Mouse (Mus musculus) ES-E14 (cell line): ENCODE data around the gene Gbgt1. TPM values are rescaled to one million over a fixed set of nuclear protein-coding genes. Genes with fewer than 3 reads are reported as not detected.

ENCODE experiments used
- DNase-seq: peaks from one replicate; pipeline ENCODE4 v3.0.0-alpha.2; 2013; ENCODE audit warnings: low read depth, low spot score
- H3K27ac ChIP-seq: 2 replicates; pipeline ENCODE4 v1.5.1; 2012; ENCODE audit warnings: low read depth, mild to moderate bottlenecking, low read length, moderate library complexity, mixed read lengths; ENCODE audit not compliant: poor library complexity, insufficient read depth, severe bottlenecking
- H3K36me3 ChIP-seq: 2 replicates; pipeline ENCODE4 v1.6.1; 2012; ENCODE audit warnings: mild to moderate bottlenecking, low read length, moderate library complexity, mixed read lengths; ENCODE audit not compliant: control insufficient read depth, poor library complexity, insufficient read depth, severe bottlenecking
- H3K4me1 ChIP-seq, 2 experiments: fragments of 150-350 bp in 1 of 2; sonication (generic) in 1 of 2; 2 replicates each; pipeline ENCODE4 v1.6.1; 2012; ENCODE audit warnings: low read length in 2 of 2, mild to moderate bottlenecking in 1 of 2, mixed read lengths in 1 of 2; ENCODE audit not compliant: control insufficient read depth in 2 of 2, insufficient read depth in 2 of 2, poor library complexity in 1 of 2
- H3K4me3 ChIP-seq, 2 experiments: fragments of 150-350 bp in 1 of 2; sonication (generic) in 1 of 2; 2 replicates each; pipeline ENCODE4 v1.5.1; 2012; ENCODE audit warnings: low read length in 2 of 2, low read depth in 1 of 2, mild to moderate bottlenecking in 1 of 2, mixed read lengths in 1 of 2; ENCODE audit not compliant: insufficient read depth in 1 of 2, poor library complexity in 1 of 2, severe bottlenecking in 1 of 2
- H3K9ac ChIP-seq: 2 replicates; pipeline ENCODE4 v1.6.1; 2012; ENCODE audit warnings: low read depth, mild to moderate bottlenecking, low read length, mixed read lengths; ENCODE audit not compliant: poor library complexity, insufficient read depth, severe bottlenecking
- H3K9me3 ChIP-seq: fragments of 150-350 bp; sonication (generic); 2 replicates; pipeline ENCODE4 v1.6.1; 2012; ENCODE audit warnings: low read depth, mild to moderate bottlenecking, low read length; ENCODE audit not compliant: control insufficient read depth, insufficient read depth
- CHD2 ChIP-seq: IDR thresholded peaks from 2 replicates; pipeline ENCODE4 v1.6.1; 2014; ENCODE audit warnings: mild to moderate bottlenecking, low read depth, low read length, inconsistent platforms
- HCFC1 ChIP-seq: IDR thresholded peaks from 2 replicates; pipeline ENCODE4 v1.6.1; 2012; ENCODE audit warnings: low read length, inconsistent platforms, borderline replicate concordance; ENCODE audit not compliant: insufficient read depth
- MAFK ChIP-seq: IDR thresholded peaks from 2 replicates; pipeline ENCODE4 v1.6.1; 2014; ENCODE audit warnings: mild to moderate bottlenecking, low read depth, low read length, inconsistent platforms; ENCODE audit not compliant: insufficient read depth
- ZC3H11A ChIP-seq: IDR thresholded peaks from 2 replicates; pipeline ENCODE4 v1.6.1; 2012; ENCODE audit warnings: low read depth, mild to moderate bottlenecking, inconsistent platforms, low read length, borderline replicate concordance
- ZNF384 ChIP-seq: IDR thresholded peaks from 2 replicates; pipeline ENCODE4 v1.6.1; 2012; ENCODE audit warnings: low read depth, low read length, inconsistent platforms
- in situ Hi-C, 2 experiments: fragments of 600-800 bp; cut with MboI; formaldehyde crosslinking; loops; one replicate each; pipeline ENCODE4 v1.15.1; 2025; ENCODE audit warnings: low sequenced_read_pairs in 2 of 2, inconsistent platforms in 1 of 2; ENCODE audit not compliant: unreplicated experiment in 2 of 2
- total RNA-seq: library from RNA; depleted of rRNA; stranded (reverse); fragments of 300-350 nt; gene quantifications from 2 replicates; pipeline ENCODE4 v1.2.3, GENCODE M21; 2012

The Gbgt1 gene
- total RNA-seq, 1 experiment, result 1.4 TPM

GRCm38 (mm10) chr2:28545976-28546375 is 49.3 kb downstream of the Gbgt1 start:
- in situ Hi-C loops, result no loop called here
- no peak overlapping the region for H3K9ac ChIP-seq
- no peaks in the 10 kb centered on the region for H3K9me3 ChIP-seq
- H3K36me3 ChIP-seq, result peaks cover 44% of the 10 kb centered on the region
- no peak overlapping the region for H3K27ac ChIP-seq
- no peak for TF ChIP-seq ZNF384
- no peak for TF ChIP-seq HCFC1
- TF ChIP-seq CHD2, result no peak
- no peak for TF ChIP-seq ZC3H11A
- TF ChIP-seq MAFK, result no peak
- 0 out of 4 replicates have a peak, but pooled peaks cover 0 to 2% of the 10 kb centered on the region in 2 experiments for H3K4me1 ChIP-seq
- no peak for DNase-seq
- H3K4me3 ChIP-seq, result no peak overlapping the region

- Histone ChIP-seq H3K27ac (no peak overlapping the region), H3K9ac (no peak overlapping the region), H3K4me3 (no peak overlapping the region), H3K36me3 (peaks cover 44% of the 10 kb centered on the region), H3K4me1 (0 out of 4 replicates have a peak, but pooled peaks cover 0 to 2% of the 10 kb centered on the region in 2 experiments), H3K9me3 (no peaks in the 10 kb centered on the region)
- in situ Hi-C loops, result no loop called here
- TF ChIP-seq HCFC1, result no peak
- no peak for TF ChIP-seq CHD2
- TF ChIP-seq MAFK, result no peak
- no peak for TF ChIP-seq ZC3H11A
- no peak for TF ChIP-seq ZNF384
- DNase-seq, result no peak
Observed at GRCm38 (mm10) chr2:28546560-28546959, 49.9 kb downstream of the Gbgt1 start.

GRCm38 (mm10) chr2:28547237-28548172 is 50.8 kb downstream of the Gbgt1 start:
- peak; percentile 70 for DNase-seq
- in situ Hi-C loops, result no loop called here
- no peak overlapping the region for H3K9ac ChIP-seq
- H3K4me3 ChIP-seq, result no peak overlapping the region
- H3K27ac ChIP-seq, result no peak overlapping the region
- H3K36me3 ChIP-seq, result peaks cover 52% of the 10 kb centered on the region
- peak; percentile 81 for TF ChIP-seq ZC3H11A
- TF ChIP-seq HCFC1, result no peak
- H3K4me1 ChIP-seq, result 0 out of 4 replicates have a peak, but pooled peaks cover 0 to 2% of the 10 kb centered on the region in 2 experiments
- H3K9me3 ChIP-seq, result no peaks in the 10 kb centered on the region

- no peak overlapping the region for H3K27ac ChIP-seq
- TF ChIP-seq MAFK (no peak), ZNF384 (no peak), HCFC1 (no peak), CHD2 (no peak), ZC3H11A (no peak)
- DNase-seq, result no peak
- no peak overlapping the region for H3K4me3 ChIP-seq
- in situ Hi-C loops, result no loop called here
- H3K9me3 ChIP-seq, result no peaks in the 10 kb centered on the region
- H3K9ac ChIP-seq, result no peak overlapping the region
- peaks cover 56% of the 10 kb centered on the region for H3K36me3 ChIP-seq
- H3K4me1 ChIP-seq, result 0 out of 4 replicates have a peak, but pooled peaks cover 0 to 2% of the 10 kb centered on the region in 2 experiments
Observed at GRCm38 (mm10) chr2:28549157-28549556, 52.5 kb downstream of the Gbgt1 start.
